ENCODE assay signal across 8 mouse cellular contexts in the genomic region with DNA sequence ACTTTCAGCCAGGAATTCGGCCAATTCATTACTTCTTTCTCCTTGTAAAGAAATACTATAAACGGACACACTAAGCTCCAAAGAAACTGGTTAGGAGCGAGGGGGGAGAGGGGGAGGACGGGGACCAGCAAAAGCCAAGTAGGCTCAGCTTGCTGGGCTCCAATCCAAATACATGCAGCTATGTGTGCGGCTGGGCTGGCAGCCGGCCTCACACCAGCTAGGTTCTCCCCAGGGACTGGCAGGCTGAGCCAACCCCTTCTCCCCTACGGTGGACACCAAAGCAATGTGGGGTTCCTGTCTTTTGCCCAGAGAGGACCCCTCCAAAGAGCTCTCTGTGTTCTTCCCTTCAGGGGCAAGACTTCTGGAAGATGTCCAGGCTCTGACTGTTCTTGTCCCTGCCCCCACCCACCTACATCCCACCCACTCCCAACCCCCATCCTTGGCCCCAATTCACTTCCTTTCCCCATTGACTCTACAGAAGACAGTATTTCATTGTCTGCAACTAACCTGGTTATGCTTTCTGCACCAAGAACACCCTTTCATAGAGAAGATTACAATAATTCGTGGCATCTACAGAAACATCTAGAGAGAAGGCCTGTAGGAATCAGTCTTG.
DNase-seq lines count a peak whose midpoint lies in the region; ATAC-seq lines count a peak whose summit lies in the region.

No protein-coding gene starts in this region.

- no peak for DNase-seq in forebrain, embryonic 10.5 days (ENCODE audit: extremely low spot score, low spot score)
- no peak for DNase-seq in forebrain, embryonic 11.5 days (ENCODE audit: low spot score)
- peak; percentile 89 to 93 for DNase-seq in cerebellum, postnatal 10 days
- DNase-seq in gastrocnemius, postnatal 36 days = peak; percentile 42 to 46
- peak; percentile 20 to 50 for DNase-seq in right cerebral cortex, adult 2 months (ENCODE audit: low spot score in 2 of 2)
- no peak for DNase-seq in spleen, postnatal 14 days (ENCODE audit: low spot score in 2 of 2)

- intact Hi-C loops in gastrocnemius, postnatal 36 days (cut with DNase I) = no loop called here

- H3K36me3 ChIP-seq in forebrain, embryonic 10.5 days (replicated peaks) = no peaks in the 10 kb centered on the region
- no peaks in the 10 kb centered on the region for H3K36me3 ChIP-seq in forebrain, embryonic 11.5 days (ENCODE audit: control insufficient read depth, insufficient read depth, low read length)
- no peaks in the 10 kb centered on the region for H3K36me3 ChIP-seq in kidney, embryonic 16.5 days (ENCODE audit: insufficient read depth, low read length)
- H3K36me3 ChIP-seq in limb, embryonic 15.5 days = no peaks in the 10 kb centered on the region

- H3K27me3 ChIP-seq in forebrain, embryonic 10.5 days (ENCODE audit: poor library complexity, severe bottlenecking) = peaks cover 4% of the 10 kb centered on the region; the same call in 1 of the 2 replicates
- no peaks in the 10 kb centered on the region for H3K27me3 ChIP-seq in forebrain, embryonic 11.5 days (ENCODE audit: control insufficient read depth, insufficient read depth, low read length)
- no peaks in the 10 kb centered on the region for H3K27me3 ChIP-seq in kidney, embryonic 16.5 days (ENCODE audit: insufficient read depth, low read length)
- no peaks in the 10 kb centered on the region for H3K27me3 ChIP-seq in limb, embryonic 15.5 days

- no peak overlapping the region for H3K9ac ChIP-seq in forebrain, embryonic 11.5 days (ENCODE audit: low read length)
- no peak overlapping the region for H3K9ac ChIP-seq in kidney, embryonic 16.5 days (replicated peaks; ENCODE audit: low read length)
- no peak overlapping the region for H3K9ac ChIP-seq in limb, embryonic 15.5 days

- H3K4me1 ChIP-seq in forebrain, embryonic 10.5 days = peaks cover 37% of the 10 kb centered on the region
- peaks cover 2% of the 10 kb centered on the region; the same call in 1 of the 2 replicates for H3K4me1 ChIP-seq in forebrain, embryonic 11.5 days (replicated peaks; ENCODE audit: control insufficient read depth, insufficient read depth, low read length)
- peaks cover 19% of the 10 kb centered on the region for H3K4me1 ChIP-seq in kidney, embryonic 16.5 days (ENCODE audit: insufficient read depth, low read length)
- H3K4me1 ChIP-seq in limb, embryonic 15.5 days = peaks cover 38% of the 10 kb centered on the region

- 79% methylated on average over 8 of the region's 8 CpGs for WGBS in forebrain, embryonic 10.5 days
- 68% methylated on average over 8 of the region's 8 CpGs for WGBS in forebrain, embryonic 11.5 days
- WGBS in kidney, embryonic 16.5 days = 62% methylated on average over 8 of the region's 8 CpGs
- 30% methylated on average over 8 of the region's 8 CpGs for WGBS in limb, embryonic 15.5 days

- H3K4me2 ChIP-seq in forebrain, embryonic 11.5 days (ENCODE audit: low read depth, low read length, severe bottlenecking) = no peak overlapping the region
- H3K4me2 ChIP-seq in kidney, embryonic 16.5 days (replicated peaks; ENCODE audit: low read depth, low read length) = no peak overlapping the region
- H3K4me2 ChIP-seq in limb, embryonic 15.5 days = peak overlapping the region; percentile 8; the same call in 1 of the 2 replicates

- ATAC-seq in forebrain, embryonic 11.5 days (replicated peaks; ENCODE audit: low FRiP score) = no peak
- ATAC-seq in kidney, embryonic 16.5 days (ENCODE audit: low FRiP score, low TSS enrichment) = 0 out of 2 replicates have a peak, but pooled peaks have one; percentile 39
- peak; percentile 69; the same call in 1 of the 2 replicates for ATAC-seq in limb, embryonic 15.5 days (ENCODE audit: insufficient number of reproducible peaks, low FRiP score, low TSS enrichment, low read depth)

- no peak overlapping the region for H3K4me3 ChIP-seq in forebrain, embryonic 10.5 days
- H3K4me3 ChIP-seq in forebrain, embryonic 11.5 days (ENCODE audit: low read depth, low read length) = no peak overlapping the region
- no peak overlapping the region for H3K4me3 ChIP-seq in kidney, embryonic 16.5 days (ENCODE audit: low read length)
- H3K4me3 ChIP-seq in limb, embryonic 15.5 days = no peak overlapping the region

- H3K9me3 ChIP-seq in forebrain, embryonic 10.5 days = peaks cover 7% of the 10 kb centered on the region; the same call in 1 of the 2 replicates
- H3K9me3 ChIP-seq in forebrain, embryonic 11.5 days (ENCODE audit: control insufficient read depth, low read length) = no peaks in the 10 kb centered on the region
- 0 out of 2 replicates have a peak, but pooled peaks cover 2% of the 10 kb centered on the region for H3K9me3 ChIP-seq in kidney, embryonic 16.5 days (ENCODE audit: low read length)
- no peaks in the 10 kb centered on the region for H3K9me3 ChIP-seq in limb, embryonic 15.5 days

- H3K27ac ChIP-seq in forebrain, embryonic 10.5 days = 0 out of 2 replicates have a peak overlapping the region, but pooled peaks have one; percentile 22
- no peak overlapping the region for H3K27ac ChIP-seq in forebrain, embryonic 11.5 days (ENCODE audit: low read depth, low read length)
- 0 out of 2 replicates have a peak overlapping the region, but pooled peaks have one; percentile 6 for H3K27ac ChIP-seq in kidney, embryonic 16.5 days (ENCODE audit: low read length)
- H3K27ac ChIP-seq in limb, embryonic 15.5 days = peak overlapping the region; percentile 82

Comparison
In these comparisons a context has a peak if more than half of its experiments do, and no peak if none do; other contexts are left out.
1. DNase-seq: peak in cerebellum, postnatal 10 days (2 of 2), gastrocnemius, postnatal 36 days (2 of 2) and right cerebral cortex, adult 2 months (2 of 2); none in forebrain, embryonic 10.5 days (single experiment), forebrain, embryonic 11.5 days (single experiment) and spleen, postnatal 14 days (0 of 2).